Mouse (Mus musculus) MEL (cell line): Measurements from ENCODE around the gene Chrm3. TPM values are rescaled to one million over a fixed set of nuclear protein-coding genes. Genes with fewer than 3 reads are reported as not detected.

Source experiments
- DNase-seq: peaks from one replicate; pipeline ENCODE4 v3.0.0; 2011; ENCODE audit warnings: low read depth, low spot score
- H3K27ac ChIP-seq: 2 replicates; pipeline ENCODE4 v1.5.1; 2012; ENCODE audit warnings: low read depth, mild to moderate bottlenecking, control low read depth, low read length, moderate library complexity; ENCODE audit not compliant: control insufficient read depth
- H3K27me3 ChIP-seq, 2 experiments: fragments of 150-350 bp in 1 of 2; sonication (generic) in 1 of 2; 2 replicates each; pipeline ENCODE4 v1.6.1; 2012; ENCODE audit warnings: low read length in 2 of 2, mild to moderate bottlenecking in 2 of 2, improper control_type of control experiment in 1 of 2, moderate library complexity in 1 of 2; ENCODE audit not compliant: insufficient read depth in 2 of 2, control insufficient read depth in 1 of 2
- H3K36me3 ChIP-seq, 2 experiments: 2 replicates each; pipeline ENCODE4 v1.6.1; 2012 to 2014; ENCODE audit warnings: low read length in 2 of 2, improper control_type of control experiment in 1 of 2, inconsistent platforms in 1 of 2, mild to moderate bottlenecking in 1 of 2; ENCODE audit not compliant: insufficient read depth in 2 of 2, control insufficient read depth in 1 of 2
- H3K4me1 ChIP-seq, 2 experiments: fragments of 150-350 bp in 1 of 2; sonication (generic) in 1 of 2; 2 replicates each; pipeline ENCODE4 v1.6.1; 2012; ENCODE audit warnings: low read length in 2 of 2, improper control_type of control experiment in 1 of 2, mild to moderate bottlenecking in 1 of 2; ENCODE audit not compliant: insufficient read depth in 2 of 2, control insufficient read depth in 1 of 2
- H3K4me3 ChIP-seq, 2 experiments: fragments of 150-350 bp in 1 of 2; sonication (generic) in 1 of 2; 2 replicates each; pipeline ENCODE4 v1.5.1; 2012; ENCODE audit warnings: low read depth in 2 of 2, low read length in 2 of 2, mild to moderate bottlenecking in 2 of 2, moderate library complexity in 2 of 2, control low read depth in 1 of 2, improper control_type of control experiment in 1 of 2; ENCODE audit not compliant: control insufficient read depth in 1 of 2, insufficient read depth in 1 of 2
- H3K79me2 ChIP-seq: 2 replicates; pipeline ENCODE4 v1.6.1; 2012; ENCODE audit warnings: mild to moderate bottlenecking, low read length, moderate library complexity; ENCODE audit not compliant: control insufficient read depth, poor library complexity, insufficient read depth
- H3K9ac ChIP-seq: 2 replicates; pipeline ENCODE4 v1.6.1; 2012; ENCODE audit warnings: low read depth, mild to moderate bottlenecking, control low read depth, low read length, moderate library complexity; ENCODE audit not compliant: control insufficient read depth, poor library complexity, severe bottlenecking
- H3K9me3 ChIP-seq: fragments of 150-350 bp; sonication (generic); replicated peaks from 2 replicates; pipeline ENCODE4 v1.6.1; 2012; ENCODE audit warnings: mild to moderate bottlenecking, low read length, improper control_type of control experiment, moderate library complexity; ENCODE audit not compliant: insufficient read depth
- BHLHE40 ChIP-seq: IDR thresholded peaks from 2 replicates; pipeline ENCODE4 v1.6.1; 2012; ENCODE audit warnings: low read depth, mild to moderate bottlenecking, inconsistent platforms, low read length, improper control_type of control experiment, borderline replicate concordance
- CHD1 ChIP-seq: IDR thresholded peaks from 2 replicates; pipeline ENCODE4 v1.6.1; 2012; ENCODE audit warnings: low read depth, mild to moderate bottlenecking, inconsistent platforms, low read length, improper control_type of control experiment
- CHD2 ChIP-seq: IDR thresholded peaks from 2 replicates; pipeline ENCODE4 v1.6.1; 2011; ENCODE audit warnings: low read length, improper control_type of control experiment
- CTCF ChIP-seq, 3 experiments: IDR thresholded peaks in 2 of 3; conservative IDR thresholded peaks in 1 of 3; 2 replicates each; pipeline ENCODE4 v1.5.1; 2011 to 2012; ENCODE audit warnings: low read length in 3 of 3, low read depth in 2 of 3, mild to moderate bottlenecking in 2 of 3, improper control_type of control experiment in 1 of 3, inconsistent platforms in 1 of 3, mixed read lengths in 1 of 3, moderate library complexity in 1 of 3; ENCODE audit not compliant: control insufficient read depth in 1 of 3, insufficient read depth in 1 of 3, poor library complexity in 1 of 3, severe bottlenecking in 1 of 3
- GABPA ChIP-seq: IDR thresholded peaks from 2 replicates; pipeline ENCODE4 v1.6.1; 2012; ENCODE audit warnings: low read depth, mild to moderate bottlenecking, inconsistent platforms, low read length, improper control_type of control experiment, moderate library complexity
- GATA1 ChIP-seq: IDR thresholded peaks from 2 replicates; pipeline ENCODE4 v1.6.1; 2011; ENCODE audit warnings: low read depth, low read length, improper control_type of control experiment
- MAFK ChIP-seq: IDR thresholded peaks from 2 replicates; pipeline ENCODE4 v1.6.1; 2011; ENCODE audit warnings: low read depth, mild to moderate bottlenecking, low read length, improper control_type of control experiment, borderline replicate concordance
- MAX ChIP-seq: IDR thresholded peaks from 2 replicates; pipeline ENCODE4 v1.6.1; 2011; ENCODE audit warnings: low read length, improper control_type of control experiment
- MAZ ChIP-seq: IDR thresholded peaks from 2 replicates; pipeline ENCODE4 v1.6.1; 2012; ENCODE audit warnings: low read depth, mild to moderate bottlenecking, inconsistent platforms, low read length, improper control_type of control experiment
- MEF2A ChIP-seq: IDR thresholded peaks from 2 replicates; pipeline ENCODE4 v1.6.1; 2014; ENCODE audit warnings: low read depth, mild to moderate bottlenecking, inconsistent platforms, low read length, improper control_type of control experiment; ENCODE audit not compliant: poor library complexity, insufficient replicate concordance, severe bottlenecking; ENCODE audit errors: extremely low read depth
- MXI1 ChIP-seq: IDR thresholded peaks from 2 replicates; pipeline ENCODE4 v1.6.1; 2011; ENCODE audit warnings: mild to moderate bottlenecking, low read depth, low read length, improper control_type of control experiment
- MYB ChIP-seq: IDR thresholded peaks from 2 replicates; pipeline ENCODE4 v1.6.1; 2011; ENCODE audit warnings: mild to moderate bottlenecking, low read depth, low read length, improper control_type of control experiment
- POLR2AphosphoS5 ChIP-seq: IDR thresholded peaks from 2 replicates; pipeline ENCODE4 v1.6.1; 2012; ENCODE audit warnings: low read depth, borderline replicate concordance, mild to moderate bottlenecking, inconsistent platforms, low read length, moderate library complexity, mixed read lengths
- RAD21 ChIP-seq: IDR thresholded peaks from 2 replicates; pipeline ENCODE4 v1.6.1; 2011; ENCODE audit warnings: mild to moderate bottlenecking, low read depth, low read length, improper control_type of control experiment
- SIN3A ChIP-seq: IDR thresholded peaks from 2 replicates; pipeline ENCODE4 v1.6.1; 2012; ENCODE audit warnings: low read length, improper control_type of control experiment, inconsistent platforms
- TAL1 ChIP-seq: IDR thresholded peaks from 2 replicates; pipeline ENCODE4 v1.6.1; 2012; ENCODE audit warnings: mild to moderate bottlenecking, inconsistent platforms, low read length, moderate library complexity, mixed read lengths
- TBP ChIP-seq: IDR thresholded peaks from 2 replicates; pipeline ENCODE4 v1.8.0; 2011; ENCODE audit warnings: low read depth, low read length, improper control_type of control experiment
- USF1 ChIP-seq: IDR thresholded peaks from 2 replicates; pipeline ENCODE4 v1.6.1; 2014; ENCODE audit warnings: low read depth, mild to moderate bottlenecking, inconsistent platforms, low read length, improper control_type of control experiment, moderate library complexity
- USF2 ChIP-seq, 2 experiments: IDR thresholded peaks; 2 replicates each; pipeline ENCODE4 v1.6.1; 2011 to 2012; ENCODE audit warnings: improper control_type of control experiment in 2 of 2, low read length in 2 of 2, borderline replicate concordance in 1 of 2, inconsistent platforms in 1 of 2, low read depth in 1 of 2, mild to moderate bottlenecking in 1 of 2; ENCODE audit not compliant: insufficient read depth in 1 of 2
- ZKSCAN1 ChIP-seq: IDR thresholded peaks from 2 replicates; pipeline ENCODE4 v1.6.1; 2012; ENCODE audit warnings: low read depth, mild to moderate bottlenecking, inconsistent platforms, low read length, improper control_type of control experiment, moderate library complexity
- ZNF384 ChIP-seq: IDR thresholded peaks from 2 replicates; pipeline ENCODE4 v1.6.1; 2012; ENCODE audit warnings: low read depth, mild to moderate bottlenecking, inconsistent platforms, low read length, improper control_type of control experiment
- polyA plus RNA-seq, 2 experiments: library from polyadenylated mRNA; stranded (reverse) in 1 of 2; unstranded in 1 of 2; fragments of >175 nt in 1 of 2; fragments of >200 nt in 1 of 2; gene quantifications; 2 replicates each; pipeline versions ENCODE4 v1.2.1 to v1.2.4; 2012; ENCODE audit warnings: low replicate concordance in 2 of 2, low read depth in 1 of 2; ENCODE audit not compliant: insufficient read length in 2 of 2, insufficient read depth in 1 of 2, missing spikeins in 1 of 2
- total RNA-seq: library from RNA; depleted of rRNA; stranded (reverse); fragments of 300-350 nt; gene quantifications from 2 replicates; pipeline ENCODE4 v1.2.3, GENCODE M21; 2012

The Chrm3 gene
- total and polyA plus RNA-seq, 3 experiments = not detected

- no peak for TF ChIP-seq SIN3A
- peak; percentile 57; the same call in 1 of the 2 replicates for TF ChIP-seq MYB
- no peak for TF ChIP-seq USF2 (IDR thresholded peaks at IDR 0.05; ENCODE audit: borderline replicate concordance in 1 of 2, insufficient read depth in 1 of 2, low read depth in 1 of 2, low read length in 2 of 2)
- no peak for TF ChIP-seq MEF2A
- TF ChIP-seq USF1 = no peak
- no peak for TF ChIP-seq MAX
- no peak for TF ChIP-seq MAZ
These were observed 421.7 kb downstream of the Chrm3 start (continued) for GRCm38 (mm10) chr13:9938798-9939485.

- H3K4me1 ChIP-seq = no peaks in the 10 kb centered on the region
- no peak for DNase-seq
- H3K9me3 ChIP-seq = no peaks in the 10 kb centered on the region
- no peak overlapping the region for H3K27ac ChIP-seq
- no peaks in the 10 kb centered on the region for H3K79me2 ChIP-seq
- H3K36me3 ChIP-seq = no peaks in the 10 kb centered on the region
- H3K9ac ChIP-seq = no peak overlapping the region
- no peak for TF ChIP-seq MAX
- TF ChIP-seq SIN3A = no peak
- TF ChIP-seq CTCF (IDR thresholded peaks at IDR 0.05 in 2 of 3, conservative IDR thresholded peaks at IDR 0.05 in 1 of 3; ENCODE audit: control insufficient read depth in 1 of 3, insufficient read depth in 1 of 3, low read depth in 2 of 3, low read length in 3 of 3, poor library complexity in 1 of 3, severe bottlenecking in 1 of 3) = no peak
- TF ChIP-seq TBP = no peak
- no peak for TF ChIP-seq RAD21
- TF ChIP-seq, all 39 proteins: peak for 0
- H3K4me3 ChIP-seq = no peak overlapping the region
- H3K27me3 ChIP-seq = no peaks in the 10 kb centered on the region
These were observed 427.9 kb downstream of the Chrm3 start for GRCm38 (mm10) chr13:9932714-9933113.

GRCm38 (mm10) chr13:9930606-9931005 lies 430.0 kb downstream of the Chrm3 start:
- no peaks in the 10 kb centered on the region for H3K79me2 ChIP-seq
- H3K27me3 ChIP-seq = no peaks in the 10 kb centered on the region
- TF ChIP-seq USF2 (IDR thresholded peaks at IDR 0.05; ENCODE audit: borderline replicate concordance in 1 of 2, insufficient read depth in 1 of 2, low read depth in 1 of 2, low read length in 2 of 2) = no peak
- no peak for TF ChIP-seq MXI1
- TF ChIP-seq GATA1 = no peak
- no peak for TF ChIP-seq SIN3A
- no peak for TF ChIP-seq MAZ
- no peak for TF ChIP-seq MEF2A
- no peak for TF ChIP-seq BHLHE40
- TF ChIP-seq MAFK = no peak
- TF ChIP-seq MAX = no peak
- no peak for TF ChIP-seq ZKSCAN1
- TF ChIP-seq USF1 = no peak
- TF ChIP-seq TAL1 = no peak
- no peak for TF ChIP-seq CHD1
- TF ChIP-seq CHD2 = no peak
- no peak for TF ChIP-seq GABPA
- TF ChIP-seq ZNF384 = no peak
- no peak for TF ChIP-seq POLR2AphosphoS5
- no peaks in the 10 kb centered on the region for H3K36me3 ChIP-seq
- no peaks in the 10 kb centered on the region for H3K4me1 ChIP-seq
- H3K4me3 ChIP-seq = no peak overlapping the region
- no peak overlapping the region for H3K27ac ChIP-seq
- H3K9ac ChIP-seq = no peak overlapping the region
- no peaks in the 10 kb centered on the region for H3K9me3 ChIP-seq
- DNase-seq = no peak
